Mouse (Mus musculus) cerebellum, adult (tissue): ENCODE data around the gene Apod.
"Not testable (repeated sequence)": the region's sequence is repeated elsewhere in the genome, so short reads cannot be mapped to it uniquely, and the experiment has no call there.

Source experiments
- ATAC-seq: cut with Nextera tagmentation; 2 replicates; pipeline ENCODE4 v1.9.2; 2017; ENCODE audit warnings: mild to moderate bottlenecking, moderate library complexity, mixed read lengths; ENCODE audit not compliant: insufficient number of reproducible peaks, low FRiP score, low TSS enrichment

Gene Apod

GRCm38 (mm10) chr16:31325966-31326365 lies 11.4 kb upstream of the Apod start:
- ATAC-seq, result no peak

GRCm38 (mm10) chr16:31325120-31325519 lies 10.5 kb upstream of the Apod start:
- ATAC-seq, result no peak

DNA sequence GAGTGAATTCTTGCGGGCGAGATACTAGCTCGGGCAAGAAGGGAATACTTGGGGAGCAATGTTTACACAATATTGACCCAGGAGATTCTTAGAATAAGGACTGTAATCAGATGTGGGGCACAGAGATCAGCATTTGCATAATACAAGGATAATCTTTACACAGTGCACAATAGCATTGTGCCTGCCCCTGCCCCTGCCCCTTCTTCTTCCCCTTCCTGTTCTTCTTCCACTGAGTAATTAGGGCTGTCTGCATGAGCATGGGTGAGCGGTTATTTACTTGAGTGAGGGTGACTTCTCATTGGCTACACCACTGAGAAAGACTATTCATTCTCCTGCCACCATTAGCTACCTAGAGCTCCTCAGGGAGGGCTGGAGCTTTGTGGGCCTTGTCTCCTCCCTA lies 6.9 kb upstream of the Apod start:
- ATAC-seq, result no peak

DNA sequence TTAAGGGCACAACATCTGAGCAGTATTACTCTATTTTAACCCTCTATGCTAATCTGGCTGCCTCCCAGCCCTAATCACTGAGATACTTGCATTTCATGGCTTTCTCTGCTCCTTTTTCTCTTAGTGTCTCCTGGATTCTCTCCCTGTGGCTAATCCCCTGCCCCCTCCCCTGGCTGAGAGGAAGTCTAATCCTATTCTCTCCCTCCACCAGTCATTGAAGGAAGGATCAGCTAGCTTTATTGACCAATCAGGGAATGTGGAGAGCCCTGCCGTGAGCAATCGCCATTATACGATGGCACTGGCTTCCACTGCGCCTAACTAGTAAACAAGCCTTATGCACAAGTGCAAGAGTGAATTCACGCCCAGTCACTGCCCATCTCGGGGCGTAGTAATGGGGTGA lies 6.3 kb upstream of the Apod start:
- ATAC-seq, result no peak

GRCm38 (mm10) chr16:31319723-31320122 lies 5.1 kb upstream of the Apod start:
- ATAC-seq, result not testable (repeated sequence)

- no peak for ATAC-seq
These were observed 4.7 kb upstream of the Apod start for GRCm38 (mm10) chr16:31319316-31319715.

- no peak for ATAC-seq
These were observed 3.8 kb upstream of the Apod start for GRCm38 (mm10) chr16:31318418-31318817.

DNA sequence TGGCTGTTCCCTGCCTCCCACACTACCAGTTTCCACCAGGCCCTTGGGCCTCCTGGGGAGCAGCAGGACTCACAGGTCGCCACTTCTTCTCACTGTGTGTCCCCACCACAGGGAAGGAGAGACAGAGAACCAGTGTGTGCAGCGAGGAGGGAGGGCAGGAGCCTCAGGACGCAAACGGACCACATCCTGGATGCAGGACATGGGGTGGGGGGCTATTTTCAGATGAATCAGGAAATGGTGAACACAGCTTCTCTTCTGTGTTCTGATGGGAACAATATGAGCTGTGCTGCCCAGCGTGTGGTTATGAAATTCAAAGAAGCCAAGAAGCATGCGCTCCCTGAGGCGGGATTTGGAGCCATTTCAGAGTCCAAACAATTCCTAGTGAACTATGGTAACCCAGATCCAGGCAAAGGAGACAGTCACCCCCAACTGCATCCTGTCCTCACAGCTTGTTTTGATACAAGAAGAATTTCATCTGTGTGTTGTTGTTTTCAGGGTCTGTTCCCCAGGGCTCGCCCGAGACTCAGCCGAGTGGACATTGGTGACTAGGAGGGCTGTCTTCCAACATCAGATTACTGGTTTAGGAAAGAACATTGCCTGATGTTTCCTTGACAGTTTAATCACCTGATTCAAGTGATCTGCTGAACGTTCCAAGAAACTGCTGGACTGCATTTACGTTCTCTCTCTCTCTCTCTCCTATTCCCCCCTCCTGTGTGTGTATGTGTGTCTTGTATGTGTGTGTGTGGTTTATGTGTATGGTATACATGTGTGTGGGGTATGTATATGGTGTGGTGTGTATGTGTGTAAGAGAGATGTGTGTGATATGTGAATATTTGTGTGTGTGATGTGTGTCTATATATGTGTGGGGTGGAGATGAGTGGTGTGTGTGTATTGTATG lies 1.9 kb upstream of the Apod start:
- ATAC-seq, result not testable (repeated sequence)

GRCm38 (mm10) chr16:31315294-31315693 lies 686 bp upstream of the Apod start:
- no peak for ATAC-seq

- ATAC-seq, result no peak
These were observed 997 bp downstream of the Apod start for GRCm38 (mm10) chr16:31313611-31314010.

- ATAC-seq, result no peak
These were observed 2.3 kb downstream of the Apod start for GRCm38 (mm10) chr16:31312296-31312695.

DNA sequence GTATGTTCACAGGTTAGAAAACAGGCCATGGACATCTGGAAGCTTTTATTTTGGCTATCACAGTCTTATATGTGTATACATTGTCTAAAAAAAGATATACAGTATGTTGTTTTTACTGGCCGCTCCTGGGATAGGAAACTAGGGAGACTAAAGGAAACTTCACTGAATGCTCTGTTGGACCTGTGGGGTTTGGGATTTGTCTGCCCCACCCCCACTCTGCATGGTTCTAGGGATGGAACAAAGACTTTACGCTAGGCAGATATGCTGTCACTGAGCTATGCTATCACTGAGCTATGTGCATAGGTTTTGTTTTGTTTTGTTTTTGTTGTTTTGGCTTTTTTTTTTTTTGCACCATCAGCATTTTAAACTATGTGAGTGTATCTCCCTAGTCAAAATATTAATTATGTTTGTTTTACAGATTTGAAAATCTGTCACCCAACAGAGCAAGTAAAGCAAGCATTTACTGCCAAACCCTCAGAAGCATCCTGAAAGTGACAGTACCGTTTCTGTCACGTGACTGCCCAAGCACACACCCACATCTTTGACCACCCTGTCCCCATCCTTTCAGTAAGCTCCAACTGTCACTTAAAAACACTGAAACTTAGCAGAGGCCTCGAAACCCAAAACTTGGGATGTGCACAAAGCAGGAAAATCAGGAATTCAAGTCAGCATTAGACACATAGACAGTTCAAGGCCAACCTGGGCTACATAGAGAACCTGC lies 9.2 kb downstream of the Apod start:
- no peak for ATAC-seq

GRCm38 (mm10) chr16:31303276-31303675 lies 11.3 kb downstream of the Apod start:
- no peak for ATAC-seq

DNA sequence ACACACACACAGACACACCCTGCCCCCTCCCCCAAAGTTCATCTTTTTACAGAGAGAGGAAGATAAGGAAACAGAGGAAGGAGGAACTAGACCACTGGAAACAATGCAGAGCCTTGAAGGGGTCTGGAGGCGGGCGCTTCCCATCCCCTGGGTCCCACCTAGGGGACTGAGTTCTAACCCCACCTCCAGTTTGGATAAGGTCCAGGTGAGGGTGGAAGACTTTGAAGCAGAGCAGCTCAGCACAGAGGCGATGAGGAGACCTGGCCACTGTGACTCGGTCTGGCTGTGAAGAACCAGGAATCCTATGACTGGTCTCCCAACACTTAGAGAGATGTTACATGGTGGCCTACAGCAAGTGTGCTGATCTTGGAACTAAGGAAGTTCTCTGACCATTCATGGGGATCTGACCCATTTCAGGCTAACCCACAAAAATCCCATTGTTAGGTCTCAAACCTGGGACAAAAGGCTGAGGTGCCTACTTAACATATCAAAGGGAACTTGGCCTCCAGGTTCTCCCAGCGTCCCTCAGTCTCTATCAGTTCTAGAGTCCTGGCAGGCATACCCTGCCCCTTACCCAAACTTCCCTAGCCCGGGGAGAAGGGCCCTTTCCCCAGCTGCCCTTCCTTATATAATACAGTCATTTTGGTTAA lies 13.6 kb downstream of the Apod start:
- no peak for ATAC-seq

DNA sequence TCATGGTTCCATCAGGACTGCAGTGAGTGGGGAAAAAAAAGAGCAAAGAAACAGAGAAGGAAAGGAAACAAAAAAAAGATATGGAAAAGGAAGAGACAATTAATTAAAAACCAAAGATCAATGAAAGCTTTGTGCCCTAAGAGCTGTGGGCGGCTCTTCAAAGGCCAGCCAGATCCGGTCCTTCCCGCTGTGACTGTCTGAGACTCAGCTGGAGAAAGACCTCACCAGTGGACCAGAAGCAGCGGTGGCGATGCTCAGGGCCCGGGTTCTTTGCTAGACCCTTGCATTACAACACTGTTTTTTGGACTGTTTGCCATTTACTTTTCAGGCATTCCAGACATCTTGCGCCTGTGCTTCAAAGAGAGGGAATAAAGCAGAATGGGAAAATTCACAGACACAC lies 14.1 kb downstream of the Apod start:
- ATAC-seq, result no peak

GRCm38 (mm10) chr16:31299960-31300353 lies 14.7 kb downstream of the Apod start:
- no peak for ATAC-seq

DNA sequence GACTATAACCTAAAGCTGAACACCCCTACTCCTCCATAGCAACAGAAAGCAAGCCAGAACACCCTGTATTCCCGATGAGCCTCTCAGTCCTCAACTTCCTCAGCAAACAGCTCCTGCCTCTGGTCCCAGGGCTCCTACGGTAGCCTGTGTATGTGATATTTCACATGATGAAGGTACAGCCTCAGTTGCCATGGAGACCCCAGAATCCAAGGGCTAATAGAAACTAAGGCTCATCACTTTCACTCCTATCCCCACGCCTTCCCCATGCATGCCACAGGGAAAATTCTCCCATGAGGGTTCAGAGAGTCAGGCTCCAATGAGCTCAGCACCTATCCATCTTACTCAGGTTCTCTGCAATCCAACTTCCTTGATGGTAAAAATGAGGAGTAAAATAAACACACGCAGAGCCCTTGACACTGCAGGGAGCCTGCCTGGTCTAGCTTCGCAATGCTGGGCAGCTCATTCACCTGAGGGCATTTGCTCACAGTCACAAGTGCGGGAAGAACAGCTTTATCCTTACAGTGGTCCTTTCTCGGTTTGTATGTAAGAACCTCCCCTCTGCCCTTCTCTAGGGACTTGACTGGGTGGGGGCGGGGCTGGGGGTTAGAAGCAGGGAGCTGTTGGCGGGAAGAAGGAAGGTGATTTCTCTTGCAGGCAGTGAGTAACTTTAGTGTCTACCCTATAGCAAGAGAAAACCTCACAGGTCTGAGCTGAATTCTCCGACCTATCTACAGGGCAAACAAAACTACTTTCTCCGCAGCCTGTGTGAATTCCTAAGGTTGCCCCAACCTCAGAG lies 15.2 kb downstream of the Apod start:
- no peak for ATAC-seq

- ATAC-seq, result no peak
These were observed 17.5 kb downstream of the Apod start for GRCm38 (mm10) chr16:31297113-31297512.

DNA sequence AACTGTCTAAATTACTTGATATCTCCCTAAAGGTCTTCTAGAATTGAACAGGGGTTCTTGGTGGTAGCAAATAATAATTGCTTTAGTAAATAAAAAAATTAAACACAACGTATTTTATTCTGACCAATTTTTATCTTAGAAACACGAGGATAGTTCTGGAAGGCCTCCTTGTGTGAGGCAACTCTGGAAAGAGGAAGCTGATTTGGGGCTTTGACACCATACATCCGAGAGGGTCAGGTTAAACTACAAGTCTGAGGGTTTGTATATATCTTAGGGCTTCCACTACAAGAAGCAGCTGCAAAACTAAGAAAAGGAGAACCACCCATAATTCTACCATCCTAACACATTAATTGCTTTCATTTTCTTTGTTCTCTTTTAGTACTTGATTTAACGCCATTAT lies 20.8 kb downstream of the Apod start:
- no peak for ATAC-seq

GRCm38 (mm10) chr16:31290751-31291365 lies 23.8 kb downstream of the Apod start:
- no peak for ATAC-seq
